Mouse (Mus musculus) small intestine, adult 2 months (tissue): ENCODE data around the gene Gm21987.

ENCODE experiments used
- CTCF ChIP-seq: fragments of 200-500 bp; IDR thresholded peaks from 2 replicates; pipeline ENCODE4 v1.5.1; 2012; ENCODE audit warnings: low read depth, mild to moderate bottlenecking, control low read depth, inconsistent platforms, low read length, moderate library complexity, mixed read lengths; ENCODE audit not compliant: insufficient replicate concordance, insufficient read length; ENCODE audit errors: extremely low read depth
- POLR2A ChIP-seq: fragments of 200-500 bp; IDR thresholded peaks from 2 replicates; pipeline ENCODE4 v1.6.1; 2012; ENCODE audit warnings: low read depth, mild to moderate bottlenecking, control low read depth, inconsistent platforms, low read length, moderate library complexity

DNA sequence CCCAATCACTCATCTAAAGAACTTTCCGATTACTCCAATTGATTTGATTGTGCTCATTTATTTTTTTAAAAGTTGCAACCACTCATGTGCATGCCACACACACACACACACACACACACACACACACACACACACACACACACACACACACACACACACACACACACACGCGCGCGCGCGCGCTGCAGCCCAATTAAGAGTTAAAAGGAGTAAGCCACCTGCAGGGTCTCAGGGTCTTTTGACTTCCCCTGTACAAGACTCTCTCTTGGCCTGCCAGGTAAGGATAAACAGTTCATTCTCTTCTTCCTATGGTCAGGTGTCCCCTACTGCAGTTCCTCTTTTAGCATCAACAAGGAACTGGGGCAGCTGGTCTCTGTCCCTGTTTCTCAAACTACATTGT, 61.6 kb downstream of the Gm21987 start:
- TF ChIP-seq CTCF (no peak), POLR2A (no peak)
